Mouse (Mus musculus): ENCODE results near the gene Prdx6. TPM values are rescaled to one million over a fixed set of nuclear protein-coding genes. Genes with fewer than 3 reads are reported as not detected.

The Prdx6 gene
- total RNA-seq, 1 experiment from 2014 or later, result 411 TPM

Other genes starting within 250 kb of the Prdx6 start
- 6.5 and 8.7 TPM in 2 replicates for gene Zbtb37, start 216.4 kb downstream of the Prdx6 start, total RNA-seq (2017)
- 33.7 and 38.1 TPM in 2 replicates for gene Dars2, start 180.6 kb downstream of the Prdx6 start, total RNA-seq (2017)
- gene Cenpl, start 180.5 kb downstream of the Prdx6 start, total RNA-seq (2017), result 6.4 and 8.0 TPM in 2 replicates
- 17.2 and 22.6 TPM in 2 replicates for gene Klhl20, start 119.7 kb downstream of the Prdx6 start, total RNA-seq (2017)
- gene Ankrd45, start 108.5 kb downstream of the Prdx6 start, total RNA-seq (2017), result not detected in 2 replicates
- not detected in 2 replicates for gene Tex50, start 91.9 kb downstream of the Prdx6 start, total RNA-seq (2017)
- 0.64 and 1.3 TPM in 2 replicates for gene Tnfsf4, start 144.2 kb upstream of the Prdx6 start, total RNA-seq (2017)
- gene Tnfsf18, start 243.4 kb upstream of the Prdx6 start, total RNA-seq (2017), result not detected in 2 replicates

All from common myeloid progenitor, adult 5-6 weeks (primary cell).